Mouse (Mus musculus) bone marrow macrophage, adult 2 months (primary cell): ENCODE data around the gene March1.

Source experiments
- CTCF ChIP-seq: IDR thresholded peaks from 2 replicates; pipeline ENCODE4 v1.5.1; 2012; ENCODE audit warnings: low read depth, mild to moderate bottlenecking, low read length, moderate library complexity
- POLR2A ChIP-seq: IDR thresholded peaks from 2 replicates; pipeline ENCODE4 v1.6.1; 2012; ENCODE audit warnings: mild to moderate bottlenecking, low read depth, low read length, borderline replicate concordance

- TF ChIP-seq CTCF (no peak), POLR2A (no peak)
Observed at GRCm38 (mm10) chr8:66392900-66393299, 775.2 kb downstream of the March1 start.
